Mouse (Mus musculus) midbrain, embryonic 11.5 days (tissue): ENCODE measurements around the gene Sbno2. TPM values are rescaled to one million over a fixed set of nuclear protein-coding genes. Genes with fewer than 3 reads are reported as not detected.

Source experiments
- ATAC-seq: fragments of 200-750 bp; cut with Nextera tagmentation; 2 replicates; pipeline ENCODE4 v1.8.0; 2017; ENCODE audit warnings: moderate TSS enrichment, moderate library complexity; ENCODE audit not compliant: low FRiP score
- DNase-seq: peaks from one replicate; pipeline ENCODE4 v3.0.0; 2015; ENCODE audit warnings: low spot score; ENCODE audit errors: missing footprints
- H3K27ac ChIP-seq: fragments of 300-500 bp; sonication (generic); 2 replicates; pipeline ENCODE4 v1.5.1; 2014; ENCODE audit warnings: low read depth, low read length
- H3K27me3 ChIP-seq: fragments of 300-500 bp; sonication (generic); 2 replicates; pipeline ENCODE4 v1.6.1; 2014; ENCODE audit warnings: mild to moderate bottlenecking, low read length, moderate library complexity, mixed read lengths; ENCODE audit not compliant: control insufficient read depth, insufficient read depth
- H3K36me3 ChIP-seq: fragments of 300-500 bp; sonication (generic); 2 replicates; pipeline ENCODE4 v1.6.1; 2014; ENCODE audit warnings: mild to moderate bottlenecking, low read length, moderate library complexity, mixed read lengths; ENCODE audit not compliant: control insufficient read depth, insufficient read depth
- H3K4me1 ChIP-seq: fragments of 300-500 bp; sonication (generic); 2 replicates; pipeline ENCODE4 v1.6.1; 2014; ENCODE audit warnings: low read length; ENCODE audit not compliant: control insufficient read depth, insufficient read depth
- H3K4me2 ChIP-seq: fragments of 300-500 bp; sonication (generic); 2 replicates; pipeline ENCODE4 v1.6.1; 2014; ENCODE audit warnings: mild to moderate bottlenecking, moderate library complexity
- H3K4me3 ChIP-seq: fragments of 300-500 bp; sonication (generic); 2 replicates; pipeline ENCODE4 v1.5.1; 2014; ENCODE audit warnings: low read depth, low read length
- H3K9ac ChIP-seq: fragments of 300-500 bp; sonication (generic); 2 replicates; pipeline ENCODE4 v1.6.1; 2014; ENCODE audit warnings: low read length
- H3K9me3 ChIP-seq: fragments of 300-500 bp; sonication (generic); 2 replicates; pipeline ENCODE4 v1.6.1; 2016; ENCODE audit warnings: low read length; ENCODE audit not compliant: control insufficient read depth
- WGBS: fragments of 180-500 bp; shearing (Covaris S2); extraction: QIAGEN DNeasy Blood & Tissue Kit; methylation state at CpG from one replicate; pipeline ENCODE4 v1.1.7; 2014; 5-methylcytosine and 5-hydroxymethylcytosine counted together
- polyA plus RNA-seq: library from polyadenylated mRNA; unstranded; fragments of >200 nt; fragmentation: Nextera tagmentation; extraction: Ambion mirVana; gene quantifications from 2 replicates; pipeline ENCODE4 v1.2.1, GENCODE M21; 2014

Sbno2 gene
- 7.0 and 7.3 TPM in 2 replicates for polyA plus RNA-seq

GRCm38 (mm10) chr10:80105460-80105859 is at the start of gene Sbno2:
TSS of gene Sbno2 (minus strand) at chr10:80105571.
- no peaks in the 10 kb centered on the region for H3K9me3 ChIP-seq
- no peak within 1 kb of the TSS for H3K27ac ChIP-seq
- no peak within 1 kb of the TSS for H3K4me2 ChIP-seq
- H3K36me3 ChIP-seq: no peaks in the 10 kb centered on the region
- DNase-seq (no peak), ATAC-seq (no peak)
- H3K4me1 ChIP-seq: peaks cover 8% of the 10 kb centered on the region; the same call in 1 of the 2 replicates
- no peaks in the 10 kb centered on the region for H3K27me3 ChIP-seq
- 68% methylated on average over 5 of the region's 5 CpGs for WGBS
- H3K9ac ChIP-seq: no peak within 1 kb of the TSS
- no peak within 1 kb of the TSS for H3K4me3 ChIP-seq

- H3K4me1 ChIP-seq: peaks cover 59% of the 10 kb centered on the region
- ATAC-seq: no peak
- 0 out of 2 replicates have a peak overlapping the region, but pooled peaks have one; percentile 16 for H3K9ac ChIP-seq
- no peak overlapping the region for H3K4me2 ChIP-seq
- peaks cover 60% of the 10 kb centered on the region for H3K36me3 ChIP-seq
- no peaks in the 10 kb centered on the region for H3K27me3 ChIP-seq
- H3K27ac ChIP-seq: no peak overlapping the region
- H3K9me3 ChIP-seq: no peaks in the 10 kb centered on the region
- WGBS: 86% methylated on average over 7 of the region's 7 CpGs
- H3K4me3 ChIP-seq: no peak overlapping the region
- DNase-seq: no peak
Observed at GRCm38 (mm10) chr10:80154384-80154783, 49.0 kb upstream of the Sbno2 start.

GRCm38 (mm10) chr10:80153713-80154112 is 48.3 kb upstream of the Sbno2 start:
- H3K4me1 ChIP-seq: peaks cover 52% of the 10 kb centered on the region
- H3K9me3 ChIP-seq: no peaks in the 10 kb centered on the region
- H3K27me3 ChIP-seq: no peaks in the 10 kb centered on the region
- ATAC-seq (no peak), DNase-seq (no peak)
- H3K4me2 ChIP-seq: peak overlapping the region; percentile 99
- no peak overlapping the region for H3K4me3 ChIP-seq
- 86% methylated on average over 19 of the region's 19 CpGs for WGBS
- H3K27ac ChIP-seq: no peak overlapping the region; the same call in 1 of the 2 replicates
- peaks cover 60% of the 10 kb centered on the region for H3K36me3 ChIP-seq
- H3K9ac ChIP-seq: peak overlapping the region; percentile 100

DNA sequence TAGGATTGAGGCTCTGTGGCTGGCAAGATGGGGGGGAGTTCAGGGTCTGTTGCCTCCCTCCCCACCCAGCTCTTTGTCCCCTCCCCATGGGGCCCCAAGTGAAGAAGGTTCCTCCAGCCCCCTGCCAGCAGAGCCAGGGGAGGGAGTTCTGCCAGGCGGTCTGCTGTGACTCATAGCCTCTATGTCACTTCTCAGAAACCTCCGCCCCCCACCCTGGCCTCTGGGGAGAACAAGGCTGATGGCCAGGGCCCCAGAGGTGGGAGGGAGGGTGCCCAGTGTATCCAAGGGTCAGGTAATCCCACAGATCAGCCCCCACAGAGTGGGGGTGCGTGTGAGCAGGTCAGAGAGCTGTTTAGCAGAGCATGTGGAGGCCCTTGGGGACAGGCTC is 47.5 kb upstream of the Sbno2 start:
- H3K4me2 ChIP-seq: peak overlapping the region; percentile 99
- H3K36me3 ChIP-seq: peaks cover 60% of the 10 kb centered on the region
- H3K27me3 ChIP-seq: no peaks in the 10 kb centered on the region
- peak overlapping the region; percentile 99 for H3K4me3 ChIP-seq
- ATAC-seq (no peak), DNase-seq (no peak)
- WGBS: 45% methylated on average over 3 of the region's 3 CpGs
- H3K27ac ChIP-seq: peak overlapping the region; percentile 99
- H3K9me3 ChIP-seq: no peaks in the 10 kb centered on the region
- peak overlapping the region; percentile 100 for H3K9ac ChIP-seq
- H3K4me1 ChIP-seq: peaks cover 47% of the 10 kb centered on the region

DNA sequence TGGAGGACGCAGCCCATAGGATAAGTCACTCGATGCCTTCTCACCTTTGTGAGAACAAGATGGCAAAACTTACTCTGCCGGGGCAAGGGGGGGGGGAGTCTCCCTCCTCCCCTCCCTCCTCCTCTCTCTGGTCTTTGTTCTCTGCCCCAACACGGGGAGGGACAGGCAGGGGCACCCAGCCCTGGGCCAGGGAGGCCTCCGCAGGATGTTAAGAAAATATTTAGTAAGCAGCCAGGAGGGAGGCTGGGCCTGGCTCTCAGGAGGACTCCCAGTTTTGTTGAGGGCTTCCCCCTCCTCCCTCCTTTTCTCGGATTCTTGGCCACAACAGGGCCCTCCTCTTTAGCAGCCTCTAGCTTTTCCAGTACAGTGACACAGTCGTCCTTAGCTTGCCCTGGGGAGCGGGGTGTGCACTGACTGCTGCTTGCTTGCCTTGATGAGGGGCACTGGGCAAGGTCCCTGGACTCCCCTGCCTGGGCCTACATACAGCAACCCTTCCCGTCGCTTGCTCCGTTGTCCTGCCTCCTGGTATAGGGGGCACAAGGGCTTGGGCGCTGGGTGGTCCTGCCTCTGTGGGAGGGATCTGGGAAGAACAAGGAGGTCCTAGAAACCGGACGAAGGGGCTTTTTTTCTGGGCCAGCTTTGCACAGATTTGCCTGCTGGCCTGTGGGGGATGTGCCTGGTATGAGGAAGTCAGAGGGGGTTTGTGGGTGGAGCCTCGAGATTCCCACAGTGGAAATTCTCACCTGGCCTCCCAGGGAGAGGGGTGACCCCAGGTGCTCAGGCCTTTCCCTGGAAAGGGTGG is 46.9 kb upstream of the Sbno2 start:
- no peaks in the 10 kb centered on the region for H3K27me3 ChIP-seq
- no peak for ATAC-seq
- peak overlapping the region; percentile 99 for H3K4me3 ChIP-seq
- peak overlapping the region; percentile 99 for H3K4me2 ChIP-seq
- peaks cover 48% of the 10 kb centered on the region for H3K4me1 ChIP-seq
- WGBS: 10% methylated on average over 14 of the region's 15 CpGs
- H3K9ac ChIP-seq: peak overlapping the region; percentile 100
- peaks cover 55% of the 10 kb centered on the region for H3K36me3 ChIP-seq
- no peaks in the 10 kb centered on the region for H3K9me3 ChIP-seq
- H3K27ac ChIP-seq: peak overlapping the region; percentile 99
- DNase-seq: peak; percentile 93

- under 1% methylated on average over 26 of the region's 26 CpGs for WGBS
- DNase-seq (peak; percentile 95), ATAC-seq (no peak)
- peak overlapping the region; percentile 99 for H3K4me2 ChIP-seq
- H3K4me3 ChIP-seq: peak overlapping the region; percentile 99
- H3K36me3 ChIP-seq: peaks cover 47% of the 10 kb centered on the region
- peak overlapping the region; percentile 99 for H3K27ac ChIP-seq
- H3K27me3 ChIP-seq: no peaks in the 10 kb centered on the region
- no peaks in the 10 kb centered on the region for H3K9me3 ChIP-seq
- H3K9ac ChIP-seq: peak overlapping the region; percentile 100
- peaks cover 49% of the 10 kb centered on the region for H3K4me1 ChIP-seq
Observed at GRCm38 (mm10) chr10:80151211-80152034, 46.1 kb upstream of the Sbno2 start.

GRCm38 (mm10) chr10:80150226-80151210 is 45.1 kb upstream of the Sbno2 start:
- Histone ChIP-seq H3K9ac (peak overlapping the region; percentile 100), H3K27ac (peak overlapping the region; percentile 99), H3K9me3 (no peaks in the 10 kb centered on the region), H3K4me2 (peak overlapping the region; percentile 99), H3K36me3 (peaks cover 39% of the 10 kb centered on the region), H3K27me3 (no peaks in the 10 kb centered on the region), H3K4me3 (peak overlapping the region; percentile 99), H3K4me1 (peaks cover 46% of the 10 kb centered on the region)
- 1% methylated on average over 51 of the region's 71 CpGs for WGBS
- DNase-seq (peak; percentile 99), ATAC-seq (peak; percentile 17)
